Mouse (Mus musculus) neural tube, embryonic 15.5 days (tissue): Measurements from ENCODE around the gene Ranbp9. TPM values are rescaled to one million over a fixed set of nuclear protein-coding genes. Genes with fewer than 3 reads are reported as not detected.

Experiments used
- ATAC-seq: fragments of 200-750 bp; cut with Nextera tagmentation; 2 replicates; pipeline ENCODE4 v1.8.0; 2017; ENCODE audit warnings: mild to moderate bottlenecking, moderate TSS enrichment, moderate library complexity; ENCODE audit not compliant: low FRiP score
- H3K27ac ChIP-seq: fragments of 300-500 bp; sonication (generic); replicated peaks from 2 replicates; pipeline ENCODE4 v1.5.1; 2015; ENCODE audit warnings: mild to moderate bottlenecking, inconsistent platforms
- H3K27me3 ChIP-seq: fragments of 300-500 bp; sonication (generic); replicated peaks from 2 replicates; pipeline ENCODE4 v1.6.1; 2015; ENCODE audit warnings: inconsistent platforms
- H3K36me3 ChIP-seq: fragments of 300-500 bp; sonication (generic); 2 replicates; pipeline ENCODE4 v1.6.1; 2015; ENCODE audit warnings: inconsistent platforms
- H3K4me1 ChIP-seq: fragments of 300-500 bp; sonication (generic); 2 replicates; pipeline ENCODE4 v1.6.1; 2015; ENCODE audit warnings: inconsistent platforms
- H3K4me2 ChIP-seq: fragments of 300-500 bp; sonication (generic); 2 replicates; pipeline ENCODE4 v1.6.1; 2015; ENCODE audit warnings: inconsistent platforms, mild to moderate bottlenecking, moderate library complexity
- H3K4me3 ChIP-seq: fragments of 300-500 bp; sonication (generic); replicated peaks from 2 replicates; pipeline ENCODE4 v1.5.1; 2015; ENCODE audit warnings: mild to moderate bottlenecking, inconsistent platforms
- H3K9ac ChIP-seq: fragments of 300-500 bp; sonication (generic); replicated peaks from 2 replicates; pipeline ENCODE4 v1.6.1; 2015; ENCODE audit warnings: mild to moderate bottlenecking, inconsistent platforms
- H3K9me3 ChIP-seq: fragments of 300-500 bp; sonication (generic); replicated peaks from 2 replicates; pipeline ENCODE4 v1.6.1; 2016; ENCODE audit warnings: inconsistent platforms
- WGBS: fragments of 180-500 bp; shearing (Covaris S2); methylation state at CpG from one replicate; pipeline ENCODE4 v1.1.7; 2015; ENCODE audit warnings: mixed read lengths; 5-methylcytosine and 5-hydroxymethylcytosine counted together
- polyA plus RNA-seq: library from polyadenylated mRNA; unstranded; fragments of >200 nt; fragmentation: Nextera tagmentation; extraction: Ambion mirVana; gene quantifications from 2 replicates; pipeline ENCODE4 v1.2.1, GENCODE M21; 2015

Ranbp9 gene
- 10.3 and 12.9 TPM in 2 replicates for polyA plus RNA-seq

GRCm38 (mm10) chr13:43480957-43481858, at the start of gene Ranbp9:
TSS of gene Ranbp9 (minus strand) at chr13:43481282.
- peak within 1 kb of the TSS; percentile 93 for H3K4me3 ChIP-seq
- no peaks in the 10 kb centered on the region for H3K36me3 ChIP-seq
- H3K9ac ChIP-seq = peak within 1 kb of the TSS; percentile 98
- peak; percentile 89 for ATAC-seq
- H3K27me3 ChIP-seq = no peaks in the 10 kb centered on the region
- H3K4me2 ChIP-seq = peak within 1 kb of the TSS; percentile 65
- no peaks in the 10 kb centered on the region for H3K9me3 ChIP-seq
- H3K4me1 ChIP-seq = peaks cover 36% of the 10 kb centered on the region
- WGBS = under 1% methylated on average over 103 of the region's 132 CpGs
- peak within 1 kb of the TSS; percentile 98 for H3K27ac ChIP-seq

DNA sequence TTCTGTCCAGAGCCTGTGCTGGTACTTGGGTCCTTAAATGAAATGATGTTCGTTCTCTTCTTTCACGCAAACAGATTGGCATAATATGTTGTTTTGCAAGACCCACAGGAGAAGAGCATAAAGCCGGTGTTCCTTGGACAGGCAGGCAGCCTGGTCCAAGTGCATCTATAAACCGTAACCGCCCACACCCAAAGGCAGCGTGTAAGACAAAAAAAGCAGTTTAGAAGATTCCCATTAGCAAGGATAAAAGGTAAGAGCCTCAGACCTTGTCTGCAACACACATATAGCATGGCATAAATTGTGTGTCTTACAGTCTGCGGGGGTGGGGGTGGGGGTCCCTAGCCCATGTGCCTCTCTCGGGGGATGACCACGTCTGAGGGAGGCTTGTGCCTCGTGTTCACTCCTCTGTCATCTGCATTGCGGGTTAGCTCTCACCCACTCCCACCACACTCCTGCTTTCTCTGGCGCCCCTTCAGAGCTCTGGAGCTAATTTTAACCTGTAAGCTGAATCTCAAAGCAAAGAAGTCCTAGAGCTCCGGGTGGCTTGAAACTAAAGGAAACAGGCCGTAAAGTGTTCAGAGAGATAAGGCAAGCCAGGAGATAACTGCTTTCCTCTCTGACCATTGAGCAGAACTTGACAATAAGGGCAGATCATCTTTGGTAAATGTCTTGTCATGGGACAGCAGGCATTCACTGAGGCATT, 49.2 kb upstream of the Ranbp9 start:
- Histone ChIP-seq H3K27ac (peak overlapping the region; percentile 76), H3K9me3 (no peaks in the 10 kb centered on the region), H3K9ac (no peak overlapping the region), H3K36me3 (no peaks in the 10 kb centered on the region), H3K4me3 (no peak overlapping the region), H3K4me1 (peaks cover 28% of the 10 kb centered on the region), H3K27me3 (no peaks in the 10 kb centered on the region), H3K4me2 (no peak overlapping the region)
- ATAC-seq = no peak
- WGBS = 57% methylated on average over 14 of the region's 14 CpGs

- H3K4me2 ChIP-seq = no peak overlapping the region
- no peak overlapping the region for H3K9ac ChIP-seq
- no peak for ATAC-seq
- peaks cover 25% of the 10 kb centered on the region for H3K4me1 ChIP-seq
- H3K9me3 ChIP-seq = no peaks in the 10 kb centered on the region
- H3K36me3 ChIP-seq = no peaks in the 10 kb centered on the region
- 90% methylated on average over 5 of the region's 5 CpGs for WGBS
- H3K27me3 ChIP-seq = no peaks in the 10 kb centered on the region
- H3K27ac ChIP-seq = no peak overlapping the region
- H3K4me3 ChIP-seq = no peak overlapping the region
Observed at GRCm38 (mm10) chr13:43526289-43526688, 45.2 kb upstream of the Ranbp9 start.

DNA sequence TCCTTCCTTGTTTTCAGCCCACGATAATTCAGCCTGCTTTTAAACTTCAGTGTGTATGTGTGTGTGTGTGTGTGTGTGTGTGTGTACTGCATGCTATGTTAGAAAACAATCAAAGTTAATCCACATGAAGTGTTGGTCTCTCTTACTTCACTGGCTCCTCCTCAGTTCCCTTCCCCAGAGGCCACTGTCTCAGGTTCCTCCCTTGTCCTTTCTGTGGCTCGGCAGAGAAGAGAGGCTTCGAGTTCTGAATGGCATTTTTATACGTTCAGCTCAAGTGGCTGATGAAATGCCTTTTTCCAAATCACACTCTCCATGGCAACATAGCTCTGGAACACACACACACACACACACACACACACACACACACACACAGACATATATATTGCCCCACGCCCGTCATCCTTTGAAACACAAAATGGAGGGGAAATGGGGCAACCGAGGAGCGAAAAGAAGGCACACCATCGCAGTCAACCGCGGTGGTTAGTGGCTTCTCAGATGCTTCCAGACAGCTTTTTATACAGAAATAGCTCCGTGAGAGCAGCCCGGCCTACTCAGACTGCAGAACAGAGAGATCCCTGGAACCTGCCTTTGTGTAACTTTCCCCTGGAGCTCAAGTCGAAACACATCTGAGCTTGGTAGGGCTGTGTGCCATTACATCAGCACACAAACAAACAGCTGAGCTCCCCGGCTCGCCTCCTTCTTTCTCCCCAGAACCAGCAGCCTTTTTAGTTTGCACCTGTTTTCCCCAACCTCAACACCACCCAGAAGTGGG, 44.5 kb upstream of the Ranbp9 start:
- ATAC-seq = no peak
- Histone ChIP-seq H3K4me3 (no peak overlapping the region), H3K27ac (peak overlapping the region; percentile 60), H3K4me2 (no peak overlapping the region), H3K9me3 (no peaks in the 10 kb centered on the region), H3K4me1 (peaks cover 18% of the 10 kb centered on the region), H3K36me3 (no peaks in the 10 kb centered on the region), H3K9ac (no peak overlapping the region), H3K27me3 (no peaks in the 10 kb centered on the region)
- 37% methylated on average over 16 of the region's 16 CpGs for WGBS

- Histone ChIP-seq H3K4me2 (no peak overlapping the region), H3K9ac (no peak overlapping the region), H3K27ac (peak overlapping the region; percentile 60), H3K27me3 (no peaks in the 10 kb centered on the region), H3K9me3 (no peaks in the 10 kb centered on the region), H3K4me3 (no peak overlapping the region), H3K4me1 (peaks cover 15% of the 10 kb centered on the region), H3K36me3 (no peaks in the 10 kb centered on the region)
- ATAC-seq = peak; percentile 59; the same call in 1 of the 2 replicates
- WGBS = 54% methylated on average over 16 of the region's 16 CpGs
Observed at GRCm38 (mm10) chr13:43524491-43525362, 43.6 kb upstream of the Ranbp9 start.

DNA sequence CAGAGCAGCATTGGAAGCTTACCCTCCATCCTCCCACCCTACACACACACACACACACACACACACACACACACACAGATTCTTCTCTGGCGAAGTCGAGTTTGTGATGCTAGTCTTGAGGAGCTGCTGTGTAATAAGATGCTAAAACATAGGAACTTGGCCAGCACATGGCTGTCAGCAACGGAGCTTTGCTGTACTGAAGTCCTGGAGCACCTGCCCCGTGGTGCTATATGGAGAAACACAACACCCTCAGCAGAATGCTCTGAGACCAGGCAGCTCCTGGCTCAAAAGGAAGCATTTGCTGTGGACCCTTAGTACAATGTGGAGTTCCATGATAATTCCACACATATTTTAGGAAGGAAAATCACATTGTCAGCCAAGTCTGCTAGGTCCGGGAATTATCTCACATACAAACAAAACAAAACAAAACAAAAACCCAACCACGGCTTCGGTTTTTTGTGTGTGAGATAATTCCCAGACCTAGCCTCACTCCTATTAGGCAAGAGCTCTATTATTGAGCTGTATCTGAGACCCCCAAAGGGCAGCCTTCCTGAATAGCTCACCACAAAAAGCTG, 42.9 kb upstream of the Ranbp9 start:
- no peak for ATAC-seq
- H3K27ac ChIP-seq = no peak overlapping the region
- H3K4me1 ChIP-seq = peaks cover 15% of the 10 kb centered on the region
- 79% methylated on average over 7 of the region's 7 CpGs for WGBS
- no peaks in the 10 kb centered on the region for H3K9me3 ChIP-seq
- H3K36me3 ChIP-seq = no peaks in the 10 kb centered on the region
- no peak overlapping the region for H3K4me2 ChIP-seq
- no peaks in the 10 kb centered on the region for H3K27me3 ChIP-seq
- H3K4me3 ChIP-seq = no peak overlapping the region
- H3K9ac ChIP-seq = no peak overlapping the region

- Histone ChIP-seq H3K4me2 (no peak overlapping the region), H3K36me3 (no peaks in the 10 kb centered on the region), H3K9me3 (no peaks in the 10 kb centered on the region), H3K4me3 (no peak overlapping the region), H3K4me1 (peaks cover 22% of the 10 kb centered on the region), H3K27ac (no peak overlapping the region), H3K27me3 (no peaks in the 10 kb centered on the region), H3K9ac (no peak overlapping the region)
- 93% methylated on average over 5 of the region's 5 CpGs for WGBS
- ATAC-seq = no peak
Observed at GRCm38 (mm10) chr13:43521940-43522339, 40.9 kb upstream of the Ranbp9 start.

DNA sequence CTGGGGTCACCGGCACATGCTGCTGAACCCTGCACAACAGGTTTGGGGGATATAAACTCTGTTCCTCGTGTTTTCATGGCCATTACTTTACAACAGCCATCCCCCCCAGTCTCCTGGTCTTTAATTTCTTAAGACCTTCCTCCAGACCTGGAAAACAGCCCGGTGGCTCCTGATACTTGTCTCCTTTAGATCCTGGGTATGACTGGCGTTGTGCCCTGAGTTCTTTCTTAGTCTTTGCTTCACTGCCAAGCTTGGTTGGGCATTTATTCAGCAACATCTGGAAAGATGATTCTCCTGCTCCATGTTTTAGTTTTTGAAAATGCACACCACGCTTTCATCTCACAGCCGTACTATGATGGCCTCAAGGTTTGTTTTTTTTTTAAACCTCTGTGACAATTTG, 38.2 kb upstream of the Ranbp9 start:
- Histone ChIP-seq H3K4me1 (peaks cover 8% of the 10 kb centered on the region; the same call in 1 of the 2 replicates), H3K4me2 (no peak overlapping the region), H3K9ac (no peak overlapping the region), H3K36me3 (no peaks in the 10 kb centered on the region), H3K27me3 (no peaks in the 10 kb centered on the region), H3K27ac (no peak overlapping the region), H3K4me3 (no peak overlapping the region), H3K9me3 (no peaks in the 10 kb centered on the region)
- WGBS = 78% methylated on average over 6 of the region's 6 CpGs
- ATAC-seq = no peak

DNA sequence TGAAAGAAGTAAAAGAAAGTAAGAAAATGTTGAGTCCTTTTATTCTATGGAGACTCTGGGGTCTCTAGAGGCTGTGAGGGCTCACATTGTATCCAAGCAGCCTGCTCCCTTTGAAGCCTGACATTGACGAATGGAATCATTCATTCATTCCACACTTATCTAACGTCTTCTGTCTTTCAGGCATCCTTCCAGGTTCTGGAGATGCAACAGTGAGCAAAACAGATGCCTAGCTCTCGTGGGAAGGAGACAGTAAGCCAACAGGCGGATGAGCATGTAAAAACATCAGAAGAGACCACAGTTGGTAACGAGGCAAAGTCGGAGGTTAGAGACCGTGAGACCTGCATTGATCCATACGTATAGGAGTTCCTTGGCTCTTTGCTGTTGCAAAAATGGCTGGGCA, 36.3 kb upstream of the Ranbp9 start:
- H3K36me3 ChIP-seq = no peaks in the 10 kb centered on the region
- no peaks in the 10 kb centered on the region for H3K27me3 ChIP-seq
- no peak overlapping the region for H3K27ac ChIP-seq
- no peak for ATAC-seq
- no peak overlapping the region for H3K4me2 ChIP-seq
- no peak overlapping the region for H3K4me3 ChIP-seq
- peaks cover 8% of the 10 kb centered on the region; the same call in 1 of the 2 replicates for H3K4me1 ChIP-seq
- WGBS = 48% methylated on average over 8 of the region's 8 CpGs
- H3K9ac ChIP-seq = no peak overlapping the region
- H3K9me3 ChIP-seq = no peaks in the 10 kb centered on the region

GRCm38 (mm10) chr13:43516931-43517330, 35.8 kb upstream of the Ranbp9 start:
- Histone ChIP-seq H3K4me3 (no peak overlapping the region), H3K4me2 (no peak overlapping the region), H3K27ac (no peak overlapping the region), H3K36me3 (no peaks in the 10 kb centered on the region), H3K27me3 (no peaks in the 10 kb centered on the region), H3K9me3 (no peaks in the 10 kb centered on the region), H3K9ac (no peak overlapping the region), H3K4me1 (peaks cover 8% of the 10 kb centered on the region; the same call in 1 of the 2 replicates)
- no peak for ATAC-seq
- WGBS = 17% methylated on average over 6 of the region's 6 CpGs
